Mouse (Mus musculus): ENCODE results near the gene Anapc13.

Anapc13 gene

DNA sequence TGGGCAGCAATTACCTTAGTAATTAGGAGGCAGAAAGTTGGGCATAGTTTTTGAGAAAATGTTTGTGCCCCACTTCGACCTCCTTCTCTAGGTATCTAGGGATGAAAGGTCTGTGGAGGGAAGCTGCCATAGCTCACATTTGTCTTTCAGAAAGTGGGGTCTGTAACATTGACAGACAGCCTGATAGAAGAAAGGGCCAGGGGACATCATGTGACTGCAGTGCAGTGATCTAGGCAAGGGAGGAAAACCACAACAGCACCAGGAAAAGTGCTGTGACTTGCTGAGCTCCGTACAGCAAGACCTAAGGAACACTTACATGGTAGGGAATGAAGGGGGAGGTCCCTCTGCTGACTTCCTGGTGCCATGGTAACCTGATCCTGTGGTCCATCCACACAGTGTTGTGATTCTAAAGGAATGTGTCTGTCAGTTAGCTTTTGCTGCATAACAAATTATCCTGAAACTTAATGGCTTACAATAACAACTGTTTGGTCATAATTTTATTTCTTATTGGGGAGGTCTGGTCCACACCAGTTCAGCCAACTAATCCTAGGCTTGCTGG, 5.6 kb downstream of the Anapc13 start:
- DNase-seq (ENCODE audit: low spot score) = no peak

DNA sequence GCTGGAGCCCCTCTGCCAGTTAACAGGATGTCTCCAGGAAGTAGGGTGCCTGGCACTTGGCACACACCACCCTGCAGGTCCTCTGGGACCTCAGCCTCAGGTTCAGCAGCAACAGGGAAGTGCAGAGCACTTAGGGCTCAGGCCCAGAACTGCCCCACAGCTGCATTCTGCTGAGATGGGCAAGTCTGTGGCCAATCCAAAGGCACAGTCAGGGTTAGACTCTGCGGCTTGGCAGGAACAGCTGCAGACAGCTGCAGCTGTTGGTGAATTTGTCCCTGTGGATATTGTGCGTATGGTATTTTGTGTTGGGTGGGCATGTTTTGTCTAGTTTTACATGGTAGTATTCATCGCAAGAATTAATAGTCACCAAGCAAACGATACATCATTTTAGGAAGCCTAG, 6.1 kb downstream of the Anapc13 start:
- DNase-seq (ENCODE audit: low spot score) = no peak

GRCm38 (mm10) chr9:102632923-102633537, 6.9 kb downstream of the Anapc13 start:
- peak; percentile 71 for DNase-seq (ENCODE audit: low spot score)

DNA sequence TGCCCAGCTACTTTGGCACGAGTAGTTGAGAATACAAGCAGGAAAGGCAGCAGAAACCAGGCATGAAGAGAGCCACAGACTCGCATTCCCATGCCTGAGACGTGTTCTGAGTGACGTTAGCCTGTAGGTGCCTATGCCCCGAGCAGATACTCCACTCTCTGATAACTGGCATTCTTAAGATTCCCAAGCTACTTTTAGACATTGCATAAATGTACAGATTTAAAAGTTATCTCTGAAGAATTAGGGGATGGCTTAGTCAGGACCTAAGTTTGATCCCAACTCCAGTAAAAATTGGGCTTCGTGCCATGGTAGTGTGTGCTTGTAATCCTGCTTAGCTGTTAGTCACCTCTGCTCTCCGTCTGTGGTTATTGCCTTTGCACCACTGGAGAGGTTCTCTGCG, 8.4 kb downstream of the Anapc13 start:
- no peak for DNase-seq (ENCODE audit: low spot score)

DNA sequence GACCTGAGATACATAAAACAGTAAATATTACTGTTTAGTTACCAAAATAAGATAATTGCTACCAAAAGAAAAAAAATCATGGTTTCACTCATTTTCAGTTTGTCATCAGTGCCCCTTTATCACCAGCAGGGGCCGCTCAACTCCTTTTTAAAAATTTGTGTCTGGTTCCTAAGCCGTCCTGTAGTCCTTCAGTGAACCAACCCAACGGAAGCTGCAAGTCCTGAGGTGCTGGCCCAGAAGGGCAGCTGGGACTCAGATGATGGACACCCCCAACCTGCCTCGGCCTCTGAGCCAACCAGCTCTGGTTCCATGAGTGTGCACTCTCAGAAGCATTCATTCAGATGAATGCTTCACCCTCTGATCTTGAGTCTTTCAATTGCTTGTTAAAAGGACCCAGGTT, 10.5 kb downstream of the Anapc13 start:
- peak; percentile 37 for DNase-seq (ENCODE audit: low spot score)

DNA sequence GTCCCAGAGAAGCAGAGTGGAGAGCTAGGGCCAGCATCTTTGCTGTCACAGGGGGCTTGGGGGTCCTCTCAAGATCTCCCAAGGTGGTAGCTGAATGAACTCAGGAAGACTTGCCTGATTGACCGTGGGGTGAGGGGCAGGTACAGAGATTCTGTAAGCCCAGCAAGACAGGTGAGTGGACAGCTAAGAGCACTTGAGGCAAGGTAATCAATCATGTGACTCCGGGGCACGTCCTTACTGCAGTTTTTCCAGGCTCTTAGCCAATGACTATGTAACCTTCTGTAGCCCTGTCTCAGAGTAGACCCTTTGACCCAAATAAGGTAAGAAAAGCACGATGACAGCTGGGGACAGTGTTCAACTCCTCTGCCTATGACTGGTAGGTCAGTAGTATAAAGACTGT, 11.0 kb downstream of the Anapc13 start:
- no peak for DNase-seq (ENCODE audit: low spot score)

DNA sequence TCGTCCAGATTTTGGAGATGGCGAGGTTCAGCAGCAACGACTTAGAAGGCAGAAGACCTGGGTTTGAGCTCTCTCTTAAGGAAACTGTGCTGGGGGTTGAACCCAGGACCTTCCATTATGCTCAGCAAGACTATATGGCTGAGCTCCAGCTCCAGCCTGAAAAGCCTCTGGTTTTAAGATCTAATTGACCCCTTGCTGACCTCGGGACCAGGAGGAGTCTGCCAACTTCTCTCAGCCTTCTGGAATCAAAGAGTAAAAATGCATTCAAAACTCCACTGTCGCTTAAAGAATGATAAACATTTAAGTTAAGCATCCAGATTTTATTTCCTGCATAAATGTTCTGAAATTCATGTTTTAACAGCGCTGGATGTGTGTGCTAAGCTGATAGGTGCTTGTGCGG, 12.9 kb downstream of the Anapc13 start:
- DNase-seq (ENCODE audit: low spot score) = no peak

GRCm38 (mm10) chr9:102639510-102639909, 13.4 kb downstream of the Anapc13 start:
- DNase-seq (ENCODE audit: low spot score) = no peak

- DNase-seq (ENCODE audit: low spot score) = no peak
These were observed 15.4 kb downstream of the Anapc13 start for GRCm38 (mm10) chr9:102641531-102641930.

- DNase-seq (ENCODE audit: low spot score) = no peak
These were observed 17.0 kb downstream of the Anapc13 start for GRCm38 (mm10) chr9:102643071-102643485.

GRCm38 (mm10) chr9:102643486-102644101, 17.5 kb downstream of the Anapc13 start:
- DNase-seq (ENCODE audit: low spot score) = no peak

DNA sequence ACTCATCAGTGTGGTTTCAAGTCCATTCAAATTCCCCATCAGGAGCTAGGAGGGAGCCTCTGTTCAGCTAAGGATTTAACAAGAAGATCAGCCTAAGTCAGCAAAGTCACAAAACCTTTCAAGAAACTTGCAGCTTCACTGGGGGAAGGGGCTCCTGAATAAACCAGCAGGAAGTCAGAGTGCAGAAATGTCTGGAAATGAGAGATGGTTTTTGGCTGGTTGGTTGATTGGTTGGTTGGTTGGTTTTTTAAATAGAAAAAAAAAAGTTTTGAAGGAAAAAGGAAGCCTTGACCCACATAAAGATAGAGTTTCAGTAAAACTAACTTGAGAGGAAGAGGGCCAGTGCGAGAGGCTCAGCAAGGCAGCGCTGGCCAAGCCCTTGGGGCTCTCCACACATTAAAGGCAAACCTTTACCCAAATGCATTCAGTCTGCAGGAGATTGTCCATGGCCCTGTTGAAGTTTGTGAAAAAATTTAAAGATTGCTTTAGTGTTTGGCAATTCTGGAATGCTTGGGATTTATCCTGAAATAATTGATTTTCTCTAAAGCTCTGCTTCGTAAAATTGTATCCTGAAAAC, 19.1 kb downstream of the Anapc13 start:
- DNase-seq (ENCODE audit: low spot score) = no peak

DNA sequence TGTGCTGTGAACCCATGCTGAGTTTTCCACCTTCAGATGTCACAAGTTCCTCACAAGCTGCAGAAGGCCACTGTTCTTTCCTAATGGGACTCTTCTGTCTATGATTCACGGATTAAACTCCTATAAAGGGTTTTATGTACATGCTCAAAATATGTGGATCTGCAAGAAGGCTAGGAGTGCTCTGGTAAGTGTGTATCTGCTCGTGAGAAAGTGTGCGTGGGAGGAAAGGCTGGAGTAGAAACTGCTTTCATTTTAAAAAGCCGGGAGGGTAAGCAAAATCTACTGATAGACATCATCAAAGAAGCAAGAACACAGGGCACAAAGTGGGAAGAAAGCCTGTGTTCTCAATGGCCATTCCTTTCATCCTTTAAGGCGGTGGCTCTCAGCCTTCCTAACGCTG, 20.9 kb downstream of the Anapc13 start:
- DNase-seq (ENCODE audit: low spot score) = no peak

DNA sequence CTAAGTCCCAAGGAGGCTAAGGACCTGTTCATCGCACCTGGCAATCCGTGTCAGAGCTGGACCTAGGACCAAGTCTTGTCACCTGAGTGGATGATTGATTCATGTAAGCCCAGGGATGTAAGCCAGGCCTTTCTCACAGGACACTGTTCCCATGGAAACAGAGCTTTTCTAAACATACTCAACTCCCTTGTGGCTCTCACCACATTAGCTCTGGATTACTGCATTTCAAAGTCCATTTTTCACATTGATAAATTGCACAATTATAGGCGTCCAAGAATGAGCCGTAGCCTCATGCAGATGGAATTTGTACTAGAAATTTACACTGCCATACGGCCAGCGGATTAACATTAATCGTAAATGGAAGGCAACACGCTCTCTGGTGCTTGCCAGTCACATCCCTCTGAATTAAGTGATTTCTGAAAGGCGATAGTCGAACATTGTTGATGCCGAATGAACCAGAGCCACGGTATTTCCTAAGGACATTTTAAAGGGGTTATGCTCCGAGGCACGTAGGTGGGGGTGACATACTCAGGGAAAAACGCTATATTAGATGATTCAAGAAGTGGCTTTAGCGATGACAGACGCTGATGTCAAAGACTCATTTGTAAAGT, 23.9 kb downstream of the Anapc13 start:
- DNase-seq (ENCODE audit: low spot score) = no peak

DNA sequence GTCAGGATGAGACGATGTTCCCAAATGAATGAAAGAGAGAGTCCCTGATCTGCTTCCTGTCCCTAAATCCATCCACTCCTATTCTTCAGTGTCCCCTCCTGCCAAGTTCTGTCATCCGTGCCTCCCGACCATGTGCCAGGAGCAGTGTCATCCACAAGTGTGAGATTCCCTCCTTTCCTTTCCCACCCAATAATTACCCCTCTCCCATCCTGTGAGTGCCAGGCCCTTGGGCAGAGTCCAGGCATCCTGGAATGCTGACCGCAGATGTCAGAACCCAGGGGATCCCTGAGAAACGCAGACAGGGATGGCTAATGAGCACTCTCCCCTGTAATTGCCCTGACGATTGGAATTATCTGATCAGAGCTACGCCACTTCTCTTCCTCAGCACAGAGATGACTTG, 24.5 kb downstream of the Anapc13 start:
- no peak for DNase-seq (ENCODE audit: low spot score)

- no peak for DNase-seq (ENCODE audit: low spot score)
These were observed 25.2 kb downstream of the Anapc13 start for GRCm38 (mm10) chr9:102651199-102651720.

- no peak for DNase-seq (ENCODE audit: low spot score)
These were observed 30.4 kb downstream of the Anapc13 start for GRCm38 (mm10) chr9:102656355-102657095.

DNA sequence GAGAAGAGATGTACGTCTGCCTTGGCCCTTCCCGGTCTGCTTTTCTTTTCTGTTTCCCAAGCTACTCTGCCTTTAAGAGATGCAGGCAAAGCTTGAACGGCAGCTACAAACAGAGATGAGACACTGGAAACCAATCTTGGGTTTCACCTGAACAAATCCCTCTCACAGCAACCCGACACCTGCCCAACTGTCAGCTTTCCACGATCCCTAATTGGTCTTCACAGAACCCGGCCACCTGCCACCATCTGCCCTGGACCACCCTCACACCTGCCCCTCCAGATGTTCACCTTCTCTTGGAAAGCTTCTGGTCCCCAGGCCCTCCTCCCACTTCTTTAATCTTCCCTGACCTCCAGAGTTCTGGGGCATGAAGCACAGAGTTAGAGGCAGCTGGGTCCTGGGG, 42.0 kb downstream of the Anapc13 start:
- DNase-seq (ENCODE audit: low spot score) = no peak

GRCm38 (mm10) chr9:102668906-102669305, 42.8 kb downstream of the Anapc13 start:
- no peak for DNase-seq (ENCODE audit: low spot score)

GRCm38 (mm10) chr9:102673381-102673780, 47.3 kb downstream of the Anapc13 start:
- no peak for DNase-seq (ENCODE audit: low spot score)

DNA sequence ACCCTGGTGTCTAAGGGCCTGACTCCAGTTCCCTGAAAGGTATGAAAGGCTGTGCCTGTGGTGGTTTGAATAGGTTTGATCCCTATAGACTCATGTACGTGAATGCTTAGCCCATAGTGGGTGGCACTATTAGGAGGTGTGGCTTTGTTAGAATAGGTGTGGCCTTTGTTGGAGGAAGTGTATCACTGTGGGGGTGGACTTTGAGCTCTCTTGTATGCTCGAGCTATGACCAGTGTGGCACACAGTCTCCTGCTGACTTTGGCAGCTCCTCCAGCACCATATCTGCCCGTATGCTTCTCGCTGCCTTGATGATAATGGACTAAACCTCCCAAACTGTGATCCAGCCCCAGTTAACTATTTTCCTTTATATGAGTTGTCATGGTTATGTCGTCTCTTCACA, 49.8 kb downstream of the Anapc13 start:
- DNase-seq (ENCODE audit: low spot score) = no peak

- no peak for DNase-seq (ENCODE audit: low spot score)
These were observed 55.4 kb downstream of the Anapc13 start for GRCm38 (mm10) chr9:102681470-102681869.

Data from c-Kit-positive CD71-positive TER-119-positive erythroid progenitor cells, embryonic 14.5 days (primary cell).